Mouse (Mus musculus) heart, embryonic 10.5 days (tissue): ENCODE data around the gene Hepacam. TPM values are rescaled to one million over a fixed set of nuclear protein-coding genes. Genes with fewer than 3 reads are reported as not detected.

Source experiments
- DNase-seq: peaks from one replicate; pipeline ENCODE4 v3.0.0-alpha.2; 2017; ENCODE audit warnings: low spot score
- H3K27ac ChIP-seq: fragments of 300-500 bp; sonication (generic); 2 replicates; pipeline ENCODE4 v1.5.1; 2016; ENCODE audit warnings: mild to moderate bottlenecking
- H3K27me3 ChIP-seq: fragments of 300-500 bp; sonication (generic); 2 replicates; pipeline ENCODE4 v1.6.1; 2016; ENCODE audit warnings: mild to moderate bottlenecking; ENCODE audit not compliant: poor library complexity, insufficient read depth, severe bottlenecking
- H3K36me3 ChIP-seq: fragments of 300-500 bp; sonication (generic); 2 replicates; pipeline ENCODE4 v1.6.1; 2016; ENCODE audit warnings: mild to moderate bottlenecking, moderate library complexity
- H3K4me1 ChIP-seq: fragments of 300-500 bp; sonication (generic); 2 replicates; pipeline ENCODE4 v1.6.1; 2016; ENCODE audit warnings: mild to moderate bottlenecking
- H3K4me3 ChIP-seq: fragments of 300-500 bp; sonication (generic); 2 replicates; pipeline ENCODE4 v1.5.1; 2016; ENCODE audit warnings: mild to moderate bottlenecking, moderate library complexity
- H3K9me3 ChIP-seq: fragments of 300-500 bp; sonication (generic); 2 replicates; pipeline ENCODE4 v1.6.1; 2016; ENCODE audit warnings: mild to moderate bottlenecking, moderate library complexity
- WGBS: fragments of 180-500 bp; shearing (Covaris S2); methylation state at CpG from one replicate; pipeline ENCODE4 v1.1.7; 2016; 5-methylcytosine and 5-hydroxymethylcytosine counted together
- polyA plus RNA-seq: library from polyadenylated mRNA; unstranded; fragments of >200 nt; fragmentation: Nextera tagmentation; extraction: Ambion mirVana; gene quantifications from 2 replicates; pipeline ENCODE4 v1.2.1, GENCODE M21; 2016

The Hepacam gene
- polyA plus RNA-seq, 1 experiment from 2014 or later = not detected

- 64% methylated on average over 1 of the region's 1 CpGs for WGBS
- DNase-seq = no peak
These were observed 4.3 kb upstream of the Hepacam start for GRCm38 (mm10) chr9:37362881-37363280.

GRCm38 (mm10) chr9:37363551-37363950 is 3.6 kb upstream of the Hepacam start:
- no peak for DNase-seq
- Histone ChIP-seq H3K36me3 (no peaks in the 10 kb centered on the region), H3K9me3 (no peaks in the 10 kb centered on the region), H3K4me1 (peaks cover 18% of the 10 kb centered on the region), H3K27me3 (no peaks in the 10 kb centered on the region), H3K27ac (no peak overlapping the region), H3K4me3 (no peak overlapping the region)
- 63% methylated on average over 3 of the region's 3 CpGs for WGBS

More at GRCm38 (mm10) chr9:37362881-37363280, 4.3 kb upstream of the Hepacam start:
- no peaks in the 10 kb centered on the region for H3K36me3 ChIP-seq
- H3K4me1 ChIP-seq = peaks cover 18% of the 10 kb centered on the region
- H3K27me3 ChIP-seq = no peaks in the 10 kb centered on the region
- H3K4me3 ChIP-seq = no peak overlapping the region
- H3K27ac ChIP-seq = no peak overlapping the region
- no peaks in the 10 kb centered on the region for H3K9me3 ChIP-seq

GRCm38 (mm10) chr9:37364392-37364791 is 2.8 kb upstream of the Hepacam start:
- DNase-seq = no peak
- peaks cover 10% of the 10 kb centered on the region for H3K4me1 ChIP-seq
- no peaks in the 10 kb centered on the region for H3K36me3 ChIP-seq
- H3K27ac ChIP-seq = no peak overlapping the region
- WGBS = 71% methylated on average over 3 of the region's 3 CpGs
- no peaks in the 10 kb centered on the region for H3K9me3 ChIP-seq
- H3K4me3 ChIP-seq = no peak overlapping the region
- H3K27me3 ChIP-seq = no peaks in the 10 kb centered on the region

GRCm38 (mm10) chr9:37365706-37366105 is 1.4 kb upstream of the Hepacam start:
- Histone ChIP-seq H3K4me1 (no peaks in the 10 kb centered on the region), H3K36me3 (no peaks in the 10 kb centered on the region), H3K27me3 (no peaks in the 10 kb centered on the region), H3K27ac (no peak overlapping the region), H3K9me3 (no peaks in the 10 kb centered on the region), H3K4me3 (no peak overlapping the region)
- no peak for DNase-seq
- 50% methylated on average over 5 of the region's 5 CpGs for WGBS

- no peak overlapping the region for H3K4me3 ChIP-seq
- no peaks in the 10 kb centered on the region for H3K9me3 ChIP-seq
- DNase-seq = no peak
- no peaks in the 10 kb centered on the region for H3K4me1 ChIP-seq
- WGBS = 69% methylated on average over 11 of the region's 11 CpGs
- H3K27me3 ChIP-seq = no peaks in the 10 kb centered on the region
- H3K36me3 ChIP-seq = no peaks in the 10 kb centered on the region
- H3K27ac ChIP-seq = no peak overlapping the region
These were observed 1.1 kb downstream of the Hepacam start for GRCm38 (mm10) chr9:37368081-37368830.

- Histone ChIP-seq H3K9me3 (no peaks in the 10 kb centered on the region), H3K36me3 (no peaks in the 10 kb centered on the region), H3K27me3 (no peaks in the 10 kb centered on the region), H3K27ac (no peak overlapping the region), H3K4me1 (no peaks in the 10 kb centered on the region), H3K4me3 (no peak overlapping the region)
- no peak for DNase-seq
- WGBS = 64% methylated on average over 8 of the region's 8 CpGs
These were observed 1.7 kb downstream of the Hepacam start for GRCm38 (mm10) chr9:37368860-37369259.

GRCm38 (mm10) chr9:37371232-37371801 is 4.2 kb downstream of the Hepacam start:
- no peak for DNase-seq
- 90% methylated on average over 7 of the region's 7 CpGs for WGBS
- no peak overlapping the region for H3K27ac ChIP-seq
- H3K4me3 ChIP-seq = no peak overlapping the region
- no peaks in the 10 kb centered on the region for H3K9me3 ChIP-seq
- H3K27me3 ChIP-seq = no peaks in the 10 kb centered on the region
- H3K36me3 ChIP-seq = no peaks in the 10 kb centered on the region
- H3K4me1 ChIP-seq = no peaks in the 10 kb centered on the region

- H3K27me3 ChIP-seq = no peaks in the 10 kb centered on the region
- no peak overlapping the region for H3K27ac ChIP-seq
- no peak overlapping the region for H3K4me3 ChIP-seq
- WGBS = 83% methylated on average over 5 of the region's 5 CpGs
- H3K9me3 ChIP-seq = no peaks in the 10 kb centered on the region
- DNase-seq = no peak
- H3K4me1 ChIP-seq = no peaks in the 10 kb centered on the region
- no peaks in the 10 kb centered on the region for H3K36me3 ChIP-seq
These were observed 8.6 kb downstream of the Hepacam start for GRCm38 (mm10) chr9:37375718-37376117.

GRCm38 (mm10) chr9:37383161-37383560 is 16.0 kb downstream of the Hepacam start:
- Histone ChIP-seq H3K4me3 (no peak overlapping the region), H3K4me1 (peaks cover 10% of the 10 kb centered on the region), H3K9me3 (no peaks in the 10 kb centered on the region), H3K27ac (no peak overlapping the region), H3K36me3 (no peaks in the 10 kb centered on the region), H3K27me3 (peaks cover 52% of the 10 kb centered on the region)
- 90% methylated on average over 6 of the region's 6 CpGs for WGBS
- DNase-seq = no peak

GRCm38 (mm10) chr9:37384284-37385182 is 17.4 kb downstream of the Hepacam start:
- peaks cover 52% of the 10 kb centered on the region for H3K27me3 ChIP-seq
- no peak for DNase-seq
- peak overlapping the region; percentile 64 for H3K4me3 ChIP-seq
- WGBS = 8% methylated on average over 52 of the region's 54 CpGs
- H3K4me1 ChIP-seq = peaks cover 10% of the 10 kb centered on the region
- H3K9me3 ChIP-seq = no peaks in the 10 kb centered on the region
- no peaks in the 10 kb centered on the region for H3K36me3 ChIP-seq
- peak overlapping the region; percentile 79 for H3K27ac ChIP-seq

- Histone ChIP-seq H3K27ac (no peak overlapping the region), H3K36me3 (no peaks in the 10 kb centered on the region), H3K27me3 (peaks cover 13% of the 10 kb centered on the region), H3K4me1 (no peaks in the 10 kb centered on the region), H3K4me3 (no peak overlapping the region), H3K9me3 (no peaks in the 10 kb centered on the region)
- no peak for DNase-seq
- WGBS = 68% methylated on average over 2 of the region's 2 CpGs
These were observed 23.7 kb downstream of the Hepacam start for GRCm38 (mm10) chr9:37390891-37391290.

- no peak overlapping the region for H3K27ac ChIP-seq
- H3K9me3 ChIP-seq = no peaks in the 10 kb centered on the region
- DNase-seq = no peak
- H3K4me1 ChIP-seq = no peaks in the 10 kb centered on the region
- H3K27me3 ChIP-seq = peaks cover 5% of the 10 kb centered on the region
- no peaks in the 10 kb centered on the region for H3K36me3 ChIP-seq
- no peak overlapping the region for H3K4me3 ChIP-seq
- 63% methylated on average over 2 of the region's 2 CpGs for WGBS
These were observed 24.9 kb downstream of the Hepacam start for GRCm38 (mm10) chr9:37392071-37392470.
